8 mouse cellular contexts compared by ENCODE assay signal in genomic region chr11:117345022-117345765, GRCm38 (mm10).
DNase-seq lines count a peak whose midpoint lies in the region; ATAC-seq lines count a peak whose summit lies in the region.

No protein-coding gene starts in this region.

- H3K9me3 ChIP-seq in embryonic facial prominence, embryonic 15.5 days (replicated peaks), result no peaks in the 10 kb centered on the region
- H3K9me3 ChIP-seq in hindbrain, embryonic 16.5 days (ENCODE audit: control insufficient read depth, low read length), result no peaks in the 10 kb centered on the region

- ATAC-seq in embryonic facial prominence, embryonic 15.5 days (ENCODE audit: insufficient number of reproducible peaks, low FRiP score, low TSS enrichment, low read depth), result peak; percentile 60
- ATAC-seq in hindbrain, embryonic 16.5 days, result peak; percentile 81

- H3K9ac ChIP-seq in embryonic facial prominence, embryonic 15.5 days, result no peak overlapping the region
- H3K9ac ChIP-seq in hindbrain, embryonic 16.5 days (ENCODE audit: low read depth, low read length), result no peak overlapping the region; the same call in 1 of the 2 replicates

- intact Hi-C loops in left cerebral cortex, postnatal 10 days (cut with DNase I), result no loop called here

- peak overlapping the region; percentile 35 for H3K4me2 ChIP-seq in embryonic facial prominence, embryonic 15.5 days (replicated peaks)
- peak overlapping the region; percentile 5 for H3K4me2 ChIP-seq in hindbrain, embryonic 16.5 days (ENCODE audit: low read length)

- H3K4me1 ChIP-seq in embryonic facial prominence, embryonic 15.5 days, result peaks cover 94% of the 10 kb centered on the region
- peaks cover 70% of the 10 kb centered on the region for H3K4me1 ChIP-seq in hindbrain, embryonic 16.5 days (ENCODE audit: control insufficient read depth, insufficient read depth, low read depth, low read length)

- H3K36me3 ChIP-seq in embryonic facial prominence, embryonic 15.5 days, result no peaks in the 10 kb centered on the region
- H3K36me3 ChIP-seq in hindbrain, embryonic 16.5 days (ENCODE audit: control insufficient read depth, insufficient read depth, low read length), result no peaks in the 10 kb centered on the region

- DNase-seq in left cerebral cortex, postnatal 10 days (ENCODE audit: extremely low spot score in 1 of 2, low spot score in 2 of 2), result peak; percentile 61 to 77
- DNase-seq in left cerebral cortex, adult 11 months (ENCODE audit: low spot score), result no peak
- DNase-seq in lung, postnatal 36 days, result peak; percentile 66
- DNase-seq in urinary bladder, postnatal 25 days (ENCODE audit: low spot score), result peak; percentile 49
- no peak for DNase-seq in spleen, postnatal 36 days (ENCODE audit: low spot score in 2 of 2)
- no peak for DNase-seq in layer of hippocampus, adult 8-10 months (ENCODE audit: low spot score in 2 of 2)

- 6% methylated on average over 12 of the region's 12 CpGs for WGBS in embryonic facial prominence, embryonic 15.5 days
- WGBS in hindbrain, embryonic 16.5 days, result 31% methylated on average over 12 of the region's 12 CpGs

- peak overlapping the region; percentile 88 for H3K27ac ChIP-seq in embryonic facial prominence, embryonic 15.5 days (replicated peaks)
- peak overlapping the region; percentile 75 for H3K27ac ChIP-seq in hindbrain, embryonic 16.5 days (ENCODE audit: low read depth, low read length)

- no peak overlapping the region for H3K4me3 ChIP-seq in embryonic facial prominence, embryonic 15.5 days (replicated peaks)
- no peak overlapping the region for H3K4me3 ChIP-seq in hindbrain, embryonic 16.5 days (ENCODE audit: low read length)

- H3K27me3 ChIP-seq in embryonic facial prominence, embryonic 15.5 days, result no peaks in the 10 kb centered on the region
- H3K27me3 ChIP-seq in hindbrain, embryonic 16.5 days (replicated peaks; ENCODE audit: control insufficient read depth, insufficient read depth, low read length), result no peaks in the 10 kb centered on the region

Comparison
In these comparisons a context has a peak if more than half of its experiments do, and no peak if none do; other contexts are left out.
1. DNase-seq: peak in left cerebral cortex, postnatal 10 days (2 of 2), lung, postnatal 36 days (single experiment) and urinary bladder, postnatal 25 days (single experiment); none in left cerebral cortex, adult 11 months (single experiment), spleen, postnatal 36 days (0 of 2) and layer of hippocampus, adult 8-10 months (0 of 2).